Mouse (Mus musculus): ENCODE data around the gene Grik5. TPM values are rescaled to one million over a fixed set of nuclear protein-coding genes. Genes with fewer than 3 reads are reported as not detected.

The Grik5 gene
- polyA plus RNA-seq, 1 experiment from 2014 or later = 9.6 TPM

DNA sequence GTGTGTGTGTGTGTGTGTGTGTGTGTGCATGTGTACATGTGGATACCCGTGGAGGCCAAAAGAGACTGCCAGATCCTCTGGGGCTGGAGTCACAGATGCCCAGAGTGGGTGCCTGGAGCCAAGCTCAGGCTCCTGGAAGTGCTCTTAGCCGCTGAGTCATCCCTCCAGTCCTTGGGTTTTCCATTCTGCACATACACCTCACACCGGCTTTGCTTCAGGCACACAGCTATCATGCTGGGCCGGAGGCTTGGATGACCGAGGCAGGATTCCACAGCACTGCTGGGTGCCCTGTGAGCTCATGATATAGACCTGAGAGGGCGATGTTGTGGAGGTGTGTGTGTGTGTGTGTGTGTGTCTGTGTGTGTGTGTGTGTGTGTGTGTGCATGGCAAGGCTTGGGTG lies 103.7 kb downstream of the Grik5 start:
- Histone ChIP-seq H3K9me3 (ENCODE audit: control insufficient read depth, low read length) (no peaks in the 10 kb centered on the region), H3K27me3 (ENCODE audit: control insufficient read depth, insufficient read depth, low read length) (no peaks in the 10 kb centered on the region), H3K4me3 (ENCODE audit: low read depth, low read length) (no peak overlapping the region), H3K27ac (ENCODE audit: low read depth, low read length) (no peak overlapping the region), H3K36me3 (ENCODE audit: control insufficient read depth, insufficient read depth, low read length) (no peaks in the 10 kb centered on the region), H3K4me2 (ENCODE audit: low read depth) (no peak overlapping the region), H3K4me1 (ENCODE audit: control insufficient read depth, insufficient read depth, low read length) (0 out of 2 replicates have a peak, but pooled peaks cover 3% of the 10 kb centered on the region), H3K9ac (ENCODE audit: low read length) (no peak overlapping the region)
- no peak for DNase-seq (ENCODE audit: low spot score)
- no peak for ATAC-seq (ENCODE audit: insufficient read depth, low FRiP score, low TSS enrichment)
- WGBS = 72% methylated on average over 6 of the region's 6 CpGs

DNA sequence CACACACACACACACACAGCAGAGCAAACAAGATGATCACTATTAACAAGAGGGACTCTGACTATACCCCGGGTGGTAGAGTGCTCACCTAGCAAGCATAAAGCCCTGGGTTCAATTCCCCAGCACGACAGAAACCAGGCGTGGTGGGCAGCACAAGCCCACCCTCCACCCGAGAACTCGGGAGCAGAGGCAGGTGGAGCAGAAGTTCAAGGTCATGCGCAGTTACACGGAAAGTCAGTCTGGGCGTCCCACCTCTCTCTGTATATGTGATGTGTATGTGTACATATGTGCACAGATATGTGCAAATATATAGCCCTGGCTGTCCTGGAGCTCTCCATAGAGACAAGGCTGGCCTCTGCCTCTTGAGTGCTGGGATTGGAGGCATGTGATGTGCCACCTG lies 104.2 kb downstream of the Grik5 start:
- no peak for ATAC-seq (ENCODE audit: insufficient read depth, low FRiP score, low TSS enrichment)
- H3K4me3 ChIP-seq (ENCODE audit: low read depth, low read length) = no peak overlapping the region
- H3K27me3 ChIP-seq (ENCODE audit: control insufficient read depth, insufficient read depth, low read length) = no peaks in the 10 kb centered on the region
- H3K4me1 ChIP-seq (ENCODE audit: control insufficient read depth, insufficient read depth, low read length) = 0 out of 2 replicates have a peak, but pooled peaks cover 3% of the 10 kb centered on the region
- no peak overlapping the region for H3K27ac ChIP-seq (ENCODE audit: low read depth, low read length)
- H3K9me3 ChIP-seq (ENCODE audit: control insufficient read depth, low read length) = no peaks in the 10 kb centered on the region
- no peak for DNase-seq (ENCODE audit: low spot score)
- H3K36me3 ChIP-seq (ENCODE audit: control insufficient read depth, insufficient read depth, low read length) = no peaks in the 10 kb centered on the region
- H3K4me2 ChIP-seq (ENCODE audit: low read depth) = no peak overlapping the region
- no peak overlapping the region for H3K9ac ChIP-seq (ENCODE audit: low read length)
- WGBS = 87% methylated on average over 8 of the region's 8 CpGs

DNA sequence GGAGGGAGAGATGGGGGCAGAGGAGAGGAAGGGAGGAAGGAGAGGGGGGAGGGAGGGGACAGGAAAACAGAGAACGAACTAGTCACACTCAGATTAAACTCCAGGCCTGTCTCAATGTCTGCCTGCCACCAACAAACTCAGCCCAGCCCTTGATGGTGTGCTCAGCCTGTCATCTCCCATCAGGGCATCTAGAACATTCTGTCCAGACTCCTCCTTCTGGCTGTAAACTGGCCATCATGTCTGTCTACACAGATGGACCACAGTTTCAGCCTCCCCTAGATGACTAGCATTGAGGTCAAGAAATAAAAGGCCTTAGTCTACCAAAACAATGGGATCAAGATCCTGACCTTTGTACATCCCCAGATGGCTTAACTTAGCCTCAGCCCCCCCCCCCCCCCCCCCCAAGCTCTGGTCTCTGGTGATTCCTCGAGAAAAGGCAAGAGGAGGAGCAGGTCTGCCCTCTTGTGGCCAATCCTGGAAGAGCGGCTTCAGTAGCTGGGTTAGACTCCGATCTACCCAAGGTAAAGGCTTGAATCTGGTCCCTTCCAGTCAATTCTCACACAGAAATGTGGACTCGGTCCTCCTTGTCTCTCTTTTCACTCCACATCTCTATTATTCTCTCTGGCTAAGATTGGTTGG lies 107.1 kb downstream of the Grik5 start:
- Histone ChIP-seq H3K9me3 (ENCODE audit: control insufficient read depth, low read length) (no peaks in the 10 kb centered on the region), H3K27me3 (ENCODE audit: control insufficient read depth, insufficient read depth, low read length) (no peaks in the 10 kb centered on the region), H3K4me3 (ENCODE audit: low read depth, low read length) (no peak overlapping the region), H3K9ac (ENCODE audit: low read length) (no peak overlapping the region), H3K4me2 (ENCODE audit: low read depth) (no peak overlapping the region), H3K27ac (ENCODE audit: low read depth, low read length) (no peak overlapping the region), H3K36me3 (ENCODE audit: control insufficient read depth, insufficient read depth, low read length) (no peaks in the 10 kb centered on the region), H3K4me1 (ENCODE audit: control insufficient read depth, insufficient read depth, low read length) (no peaks in the 10 kb centered on the region)
- peak; percentile 81 for DNase-seq (ENCODE audit: low spot score)
- WGBS = 24% methylated on average over 5 of the region's 5 CpGs
- ATAC-seq (ENCODE audit: insufficient read depth, low FRiP score, low TSS enrichment) = no peak

GRCm38 (mm10) chr7:24964288-24964687 lies 107.9 kb downstream of the Grik5 start:
- Histone ChIP-seq H3K9me3 (ENCODE audit: control insufficient read depth, low read length) (no peaks in the 10 kb centered on the region), H3K27ac (ENCODE audit: low read depth, low read length) (no peak overlapping the region), H3K9ac (ENCODE audit: low read length) (no peak overlapping the region), H3K4me3 (ENCODE audit: low read depth, low read length) (no peak overlapping the region), H3K36me3 (ENCODE audit: control insufficient read depth, insufficient read depth, low read length) (no peaks in the 10 kb centered on the region), H3K4me1 (ENCODE audit: control insufficient read depth, insufficient read depth, low read length) (no peaks in the 10 kb centered on the region), H3K27me3 (ENCODE audit: control insufficient read depth, insufficient read depth, low read length) (no peaks in the 10 kb centered on the region), H3K4me2 (ENCODE audit: low read depth) (no peak overlapping the region)
- ATAC-seq (ENCODE audit: insufficient read depth, low FRiP score, low TSS enrichment) (no peak), DNase-seq (ENCODE audit: low spot score) (no peak)
- 69% methylated on average over 2 of the region's 2 CpGs for WGBS

Small RNA genes within 50 kb of the gene (microRNA-seq; reads per million reads assigned to microRNA genes)
- gene Mir6537 = 0.78 reads per million
- not detected for gene Mir7046
- not detected for gene Mir7047

Other genes starting within 250 kb of the Grik5 start
- gene Gm9844, start 210.1 kb downstream of the Grik5 start, polyA plus RNA-seq (2014; fragmentation: Nextera tagmentation; extraction: Ambion mirVana) = 21.0 and 23.9 TPM in 2 replicates
- gene Lypd4, start 202.4 kb downstream of the Grik5 start, polyA plus RNA-seq (2014; fragmentation: Nextera tagmentation; extraction: Ambion mirVana) = not detected in 2 replicates
- gene Dmrtc2, start 202.3 kb downstream of the Grik5 start, polyA plus RNA-seq (2014; fragmentation: Nextera tagmentation; extraction: Ambion mirVana) = not detected in 2 replicates
- 1,782 and 1,828 TPM in 2 replicates for gene Rps19, start 188.0 kb downstream of the Grik5 start, polyA plus RNA-seq (2014; fragmentation: Nextera tagmentation; extraction: Ambion mirVana)
- gene Cd79a, start 175.0 kb downstream of the Grik5 start, polyA plus RNA-seq (2014; fragmentation: Nextera tagmentation; extraction: Ambion mirVana) = 0.27 TPM in 1 of 2 replicates, not detected in the other
- gene Arhgef1, start 169.4 kb downstream of the Grik5 start, polyA plus RNA-seq (2014; fragmentation: Nextera tagmentation; extraction: Ambion mirVana) = 52.3 and 56.5 TPM in 2 replicates
- 0.28 and 0.86 TPM in 2 replicates for gene Gm4881, start 127.9 kb downstream of the Grik5 start, polyA plus RNA-seq (2014; fragmentation: Nextera tagmentation; extraction: Ambion mirVana)
- 111 and 118 TPM in 2 replicates for gene Rabac1, start 99.6 kb downstream of the Grik5 start, polyA plus RNA-seq (2014; fragmentation: Nextera tagmentation; extraction: Ambion mirVana)
- gene Atp1a3, start 66.4 kb downstream of the Grik5 start, polyA plus RNA-seq (2014; fragmentation: Nextera tagmentation; extraction: Ambion mirVana) = 50.6 and 59.9 TPM in 2 replicates
- gene Zfp574, start 221 bp upstream of the Grik5 start, polyA plus RNA-seq (2014; fragmentation: Nextera tagmentation; extraction: Ambion mirVana) = 29.3 and 29.6 TPM in 2 replicates
- 33.7 and 40.9 TPM in 2 replicates for gene Pou2f2, start 107.4 kb upstream of the Grik5 start, polyA plus RNA-seq (2014; fragmentation: Nextera tagmentation; extraction: Ambion mirVana)
- 11.0 and 11.6 TPM in 2 replicates for gene Dedd2, start 148.3 kb upstream of the Grik5 start, polyA plus RNA-seq (2014; fragmentation: Nextera tagmentation; extraction: Ambion mirVana)
- gene Zfp526, start 149.1 kb upstream of the Grik5 start, polyA plus RNA-seq (2014; fragmentation: Nextera tagmentation; extraction: Ambion mirVana) = 3.7 and 3.8 TPM in 2 replicates
- 15.9 and 19.7 TPM in 2 replicates for gene Gsk3a, start 165.5 kb upstream of the Grik5 start, polyA plus RNA-seq (2014; fragmentation: Nextera tagmentation; extraction: Ambion mirVana)
- 16.2 and 16.7 TPM in 2 replicates for gene Erf, start 178.4 kb upstream of the Grik5 start, polyA plus RNA-seq (2014; fragmentation: Nextera tagmentation; extraction: Ambion mirVana)
- gene Cic, start 195.4 kb upstream of the Grik5 start, polyA plus RNA-seq (2014; fragmentation: Nextera tagmentation; extraction: Ambion mirVana) = 30.4 and 38.2 TPM in 2 replicates
- 321 and 324 TPM in 2 replicates for gene Pafah1b3, start 225.6 kb upstream of the Grik5 start, polyA plus RNA-seq (2014; fragmentation: Nextera tagmentation; extraction: Ambion mirVana)
- 0.32 and 1.0 TPM in 2 replicates for gene Prr19, start 229.1 kb upstream of the Grik5 start, polyA plus RNA-seq (2014; fragmentation: Nextera tagmentation; extraction: Ambion mirVana)
- gene Tmem145, start 233.8 kb upstream of the Grik5 start, polyA plus RNA-seq (2014; fragmentation: Nextera tagmentation; extraction: Ambion mirVana) = 9.6 and 10.2 TPM in 2 replicates
- gene Megf8, start 244.8 kb upstream of the Grik5 start, polyA plus RNA-seq (2014; fragmentation: Nextera tagmentation; extraction: Ambion mirVana) = 12.9 and 14.7 TPM in 2 replicates

Measured in neural tube, embryonic 11.5 days (tissue).